23 mouse cellular contexts compared by ENCODE assay signal in genomic region chr8:71451337-71451736, GRCm38 (mm10). TPM values are rescaled to one million over a fixed set of nuclear protein-coding genes. Genes with fewer than 3 reads are reported as not detected.
DNase-seq lines count a peak whose midpoint lies in the region; ATAC-seq and TF ChIP-seq lines count a peak whose summit lies in the region.
"Had no signal": no experiment of that assay in that cellular context is flagged by ENCODE, and none has a peak within 500 bp of the region (broad histone marks: within the 10 kb centered on the region; RNA-seq: fewer than 3 reads in every experiment).

No protein-coding gene starts in this region.

- H3K9me3 ChIP-seq in CH12.LX (replicated peaks; ENCODE audit: low read length) (peaks cover 18% of the 10 kb centered on the region), ES-Bruce4 (replicated peaks; ENCODE audit: control insufficient read depth, insufficient read depth, low read length, poor library complexity, severe bottlenecking) (peaks cover 32% of the 10 kb centered on the region)
- H3K9me3 ChIP-seq in embryonic facial prominence, embryonic 10.5 days, result no peaks in the 10 kb centered on the region
- H3K9me3 ChIP-seq in intestine, embryonic 15.5 days, result no peaks in the 10 kb centered on the region
- H3K9me3 ChIP-seq in forebrain, embryonic 15.5 days, result no peaks in the 10 kb centered on the region
- H3K9me3 ChIP-seq: G1E had no signal

- H3K4me1 ChIP-seq in CH12.LX (ENCODE audit: control insufficient read depth in 1 of 2, insufficient read depth in 2 of 2), result peaks cover 12 to 25% of the 10 kb centered on the region in 2 experiments
- peaks cover 3% of the 10 kb centered on the region for H3K4me1 ChIP-seq in ES-Bruce4 (ENCODE audit: control insufficient read depth, insufficient read depth, low read length)
- H3K4me1 ChIP-seq in embryonic facial prominence, embryonic 10.5 days, result no peaks in the 10 kb centered on the region; the same call in 1 of the 2 replicates
- no peaks in the 10 kb centered on the region for H3K4me1 ChIP-seq in intestine, embryonic 15.5 days (replicated peaks)
- H3K4me1 ChIP-seq in forebrain, embryonic 15.5 days, result no peaks in the 10 kb centered on the region

- H3K27ac ChIP-seq in CH12.LX (ENCODE audit: insufficient read depth, low read depth) (no peak overlapping the region), ES-Bruce4 (ENCODE audit: insufficient read depth, low read length) (no peak overlapping the region)
- no peak overlapping the region for H3K27ac ChIP-seq in embryonic facial prominence, embryonic 10.5 days (replicated peaks)
- H3K27ac ChIP-seq in intestine, embryonic 15.5 days, result no peak overlapping the region
- H3K27ac ChIP-seq in forebrain, embryonic 15.5 days (replicated peaks), result no peak overlapping the region

- H3K4me2 ChIP-seq in CH12.LX (ENCODE audit: insufficient read depth, low read depth, poor library complexity, severe bottlenecking), result no peak overlapping the region
- no peak overlapping the region for H3K4me2 ChIP-seq in intestine, embryonic 15.5 days (replicated peaks)
- no peak overlapping the region for H3K4me2 ChIP-seq in forebrain, embryonic 15.5 days (replicated peaks)

- TF ChIP-seq EP300 in CH12.LX (IDR thresholded peaks at IDR 0.05; ENCODE audit: low read length) (no peak), ES-Bruce4 (IDR thresholded peaks at IDR 0.05; ENCODE audit: insufficient read depth, low read depth, low read length) (peak; percentile 86)

- no peak overlapping the region for H3K9ac ChIP-seq in CH12.LX (ENCODE audit: insufficient read depth, low read depth)
- H3K9ac ChIP-seq in ES-Bruce4 (ENCODE audit: low read depth, poor library complexity, severe bottlenecking), result no peak overlapping the region
- H3K9ac ChIP-seq in intestine, embryonic 15.5 days, result no peak overlapping the region
- H3K9ac ChIP-seq in forebrain, embryonic 15.5 days (replicated peaks), result no peak overlapping the region

- H3K79me2 ChIP-seq in CH12.LX (replicated peaks; ENCODE audit: control insufficient read depth, extremely low read depth, insufficient read depth, poor library complexity, severe bottlenecking), result no peaks in the 10 kb centered on the region

- no peak for TF ChIP-seq CTCF in CH12.LX (conservative IDR thresholded peaks at IDR 0.05 in 1 of 2, IDR thresholded peaks at IDR 0.05 in 1 of 2; ENCODE audit: low read depth in 2 of 2, low read length in 2 of 2)
- TF ChIP-seq CTCF in ES-Bruce4 (IDR thresholded peaks at IDR 0.05; ENCODE audit: low read depth, low read length), result no peak

- in situ Hi-C loops in CH12.LX (cut with MboI; ENCODE audit: low pct_ligation_motif_present, low pct_unique_long_range_greater_than_20kb, low sequenced_read_pairs), result no loop called here

- no peak for TF ChIP-seq RAD21 in CH12.LX (IDR thresholded peaks at IDR 0.05; ENCODE audit: low read depth, low read length)

- TF ChIP-seq POLR2A in CH12.LX (IDR thresholded peaks at IDR 0.05; ENCODE audit: low read depth, low read length), result no peak
- no peak for TF ChIP-seq POLR2A in ES-Bruce4 (IDR thresholded peaks at IDR 0.05; ENCODE audit: insufficient read depth, low read length)

- no peaks in the 10 kb centered on the region for H3K27me3 ChIP-seq in CH12.LX (replicated peaks)
- no peaks in the 10 kb centered on the region for H3K27me3 ChIP-seq in ES-Bruce4 (ENCODE audit: control insufficient read depth, insufficient read depth, low read length, poor library complexity, severe bottlenecking)
- peaks cover 15% of the 10 kb centered on the region; the same call in 1 of the 2 replicates for H3K27me3 ChIP-seq in embryonic facial prominence, embryonic 10.5 days (replicated peaks; ENCODE audit: low read depth, poor library complexity, severe bottlenecking)
- no peaks in the 10 kb centered on the region for H3K27me3 ChIP-seq in intestine, embryonic 15.5 days (replicated peaks)
- no peaks in the 10 kb centered on the region for H3K27me3 ChIP-seq in forebrain, embryonic 15.5 days

- dilution Hi-C loops in CH12.LX (cut with MboI; ENCODE audit: extremely low pct_ligation_motif_present, extremely low pct_unique_long_range_greater_than_20kb, low sequenced_read_pairs), result no loop called here

- DNase-seq in CH12.LX (ENCODE audit: extremely low read depth), result no peak
- DNase-seq in embryonic facial prominence, embryonic 10.5 days (ENCODE audit: low spot score), result peak; percentile 6
- DNase-seq in T-cell, adult 2 months (ENCODE audit: low spot score), result no peak
- DNase-seq: adrenal gland, adult 2 months; adrenal gland, adult 8-10 months; adrenal gland, postnatal 10 days; adrenal gland, postnatal 14 days; adrenal gland, postnatal 25 days; adrenal gland, postnatal 36 days; B cell, adult 2 months; cerebellum, adult 11 months; cerebellum, adult 11-12 months; cerebellum, adult 18-20 months; cerebellum, adult 2 months; cerebellum, adult 8-10 months; cerebellum, adult 9-10 months had no signal

- H3K36me3 ChIP-seq in CH12.LX (replicated peaks in 1 of 2; ENCODE audit: control insufficient read depth in 1 of 2, insufficient read depth in 1 of 2, low read length in 1 of 2), result no peaks in the 10 kb centered on the region
- no peaks in the 10 kb centered on the region for H3K36me3 ChIP-seq in ES-Bruce4 (ENCODE audit: control insufficient read depth, insufficient read depth, low read length, poor library complexity, severe bottlenecking)
- H3K36me3 ChIP-seq in embryonic facial prominence, embryonic 10.5 days (replicated peaks), result peaks cover 2% of the 10 kb centered on the region
- H3K36me3 ChIP-seq in intestine, embryonic 15.5 days, result no peaks in the 10 kb centered on the region
- no peaks in the 10 kb centered on the region for H3K36me3 ChIP-seq in forebrain, embryonic 15.5 days
- H3K36me3 ChIP-seq: G1E had no signal

- H3K4me3 ChIP-seq in CH12.LX (replicated peaks in 1 of 3; ENCODE audit: low read depth in 2 of 3, low read length in 2 of 3, poor library complexity in 1 of 3), result no peak overlapping the region
- H3K4me3 ChIP-seq in ES-Bruce4 (ENCODE audit: low read depth, low read length), result peak overlapping the region; percentile 18; the same call in 1 of the 2 replicates
- H3K4me3 ChIP-seq in embryonic facial prominence, embryonic 10.5 days, result no peak overlapping the region
- no peak overlapping the region for H3K4me3 ChIP-seq in intestine, embryonic 15.5 days (replicated peaks)
- H3K4me3 ChIP-seq in forebrain, embryonic 15.5 days, result no peak overlapping the region

- 70% methylated on average over 4 of the region's 4 CpGs for WGBS in embryonic facial prominence, embryonic 10.5 days
- WGBS in intestine, embryonic 15.5 days, result 66% methylated on average over 4 of the region's 4 CpGs
- WGBS in forebrain, embryonic 15.5 days, result 64% methylated on average over 4 of the region's 4 CpGs

- ATAC-seq in intestine, embryonic 15.5 days, result no peak
- no peak for ATAC-seq in forebrain, embryonic 15.5 days (replicated peaks)
- ATAC-seq: activated CD4-positive, CD25-positive, alpha-beta regulatory T cell, adult 4 months; CD4-positive, CD25-positive, alpha-beta regulatory T cell, adult 4 months; Patski had no signal

RNA-seq across cellular contexts. Expression of gene Abhd8, which starts 12.1 kb away (rescaled TPM):
- total RNA-seq in CH12.LX (2012; rRNA removed) (28.2 and 33.2 TPM in 2 replicates), CH12.LX (2014; rRNA removed) (8.5 and 8.9 TPM in 2 replicates)
- polyA plus RNA-seq in CH12.LX (2012; ENCODE audit: insufficient read length, low read depth) (5.2 and 6.0 TPM in 2 replicates), ES-Bruce4 (2011; ENCODE audit: insufficient read depth, insufficient read length, low read depth, missing spikeins) (10.1 and 13.7 TPM in 2 replicates)
- polyA plus RNA-seq in embryonic facial prominence, embryonic 10.5 days (2016; fragmentation: Nextera tagmentation; extraction: Ambion mirVana), result 66.4 and 69.4 TPM in 2 replicates
- 34.6 and 37.5 TPM in 2 replicates for polyA plus RNA-seq in intestine, embryonic 15.5 days (2015; fragmentation: Nextera tagmentation; extraction: Ambion mirVana)
- polyA plus RNA-seq in forebrain, embryonic 15.5 days (2015; fragmentation: Nextera tagmentation; extraction: Ambion mirVana), result 139 and 140 TPM in 2 replicates

RNA-seq across cellular contexts. Expression of gene Mrpl34, which starts 13.4 kb away (rescaled TPM):
- total RNA-seq in CH12.LX (2012; rRNA removed), result 150 and 180 TPM in 2 replicates
- 80.1 and 94.4 TPM in 2 replicates for total RNA-seq in CH12.LX (2014; rRNA removed)
- polyA plus RNA-seq in CH12.LX (2012; ENCODE audit: insufficient read length, low read depth), result 123 and 133 TPM in 2 replicates
- 68.1 and 77.0 TPM in 2 replicates for polyA plus RNA-seq in ES-Bruce4 (2011; ENCODE audit: insufficient read depth, insufficient read length, low read depth, missing spikeins)
- 223 and 236 TPM in 2 replicates for polyA plus RNA-seq in embryonic facial prominence, embryonic 10.5 days (2016; fragmentation: Nextera tagmentation; extraction: Ambion mirVana)
- 199 and 214 TPM in 2 replicates for polyA plus RNA-seq in intestine, embryonic 15.5 days (2015; fragmentation: Nextera tagmentation; extraction: Ambion mirVana)
- polyA plus RNA-seq in forebrain, embryonic 15.5 days (2015; fragmentation: Nextera tagmentation; extraction: Ambion mirVana), result 189 and 199 TPM in 2 replicates

RNA-seq across cellular contexts. Expression of gene Dda1, which starts 17.7 kb away (rescaled TPM):
- 59.3 and 62.8 TPM in 2 replicates for total RNA-seq in CH12.LX (2012; rRNA removed)
- total RNA-seq in CH12.LX (2014; rRNA removed), result 49.8 and 57.4 TPM in 2 replicates
- 65.8 and 78.1 TPM in 2 replicates for polyA plus RNA-seq in CH12.LX (2012; ENCODE audit: insufficient read length, low read depth)
- 37.5 and 38.2 TPM in 2 replicates for polyA plus RNA-seq in ES-Bruce4 (2011; ENCODE audit: insufficient read depth, insufficient read length, low read depth, missing spikeins)
- 131 and 134 TPM in 2 replicates for polyA plus RNA-seq in embryonic facial prominence, embryonic 10.5 days (2016; fragmentation: Nextera tagmentation; extraction: Ambion mirVana)
- 90.2 and 91.3 TPM in 2 replicates for polyA plus RNA-seq in intestine, embryonic 15.5 days (2015; fragmentation: Nextera tagmentation; extraction: Ambion mirVana)
- 222 and 240 TPM in 2 replicates for polyA plus RNA-seq in forebrain, embryonic 15.5 days (2015; fragmentation: Nextera tagmentation; extraction: Ambion mirVana)

RNA-seq across cellular contexts. Expression of gene Ano8, which starts 34.4 kb away (rescaled TPM):
- 5.5 and 6.7 TPM in 2 replicates for total RNA-seq in CH12.LX (2012; rRNA removed)
- 1.8 and 1.9 TPM in 2 replicates for total RNA-seq in CH12.LX (2014; rRNA removed)
- 1.8 and 2.1 TPM in 2 replicates for polyA plus RNA-seq in CH12.LX (2012; ENCODE audit: insufficient read length, low read depth)
- polyA plus RNA-seq in ES-Bruce4 (2011; ENCODE audit: insufficient read depth, insufficient read length, low read depth, missing spikeins), result 7.0 and 7.1 TPM in 2 replicates
- polyA plus RNA-seq in embryonic facial prominence, embryonic 10.5 days (2016; fragmentation: Nextera tagmentation; extraction: Ambion mirVana), result 2.4 and 3.2 TPM in 2 replicates
- polyA plus RNA-seq in intestine, embryonic 15.5 days (2015; fragmentation: Nextera tagmentation; extraction: Ambion mirVana), result 1.4 TPM in 2 replicates
- polyA plus RNA-seq in forebrain, embryonic 15.5 days (2015; fragmentation: Nextera tagmentation; extraction: Ambion mirVana), result 9.4 and 9.8 TPM in 2 replicates

RNA-seq across cellular contexts. Expression of gene Gtpbp3, which starts 36.6 kb away (rescaled TPM):
- 26.7 and 29.0 TPM in 2 replicates for total RNA-seq in CH12.LX (2012; rRNA removed)
- total RNA-seq in CH12.LX (2014; rRNA removed), result 19.5 and 20.7 TPM in 2 replicates
- polyA plus RNA-seq in CH12.LX (2012; ENCODE audit: insufficient read length, low read depth), result 17.4 and 21.6 TPM in 2 replicates
- polyA plus RNA-seq in ES-Bruce4 (2011; ENCODE audit: insufficient read depth, insufficient read length, low read depth, missing spikeins), result 14.8 and 16.3 TPM in 2 replicates
- polyA plus RNA-seq in embryonic facial prominence, embryonic 10.5 days (2016; fragmentation: Nextera tagmentation; extraction: Ambion mirVana), result 24.5 and 25.3 TPM in 2 replicates
- polyA plus RNA-seq in intestine, embryonic 15.5 days (2015; fragmentation: Nextera tagmentation; extraction: Ambion mirVana), result 13.6 and 16.3 TPM in 2 replicates
- polyA plus RNA-seq in forebrain, embryonic 15.5 days (2015; fragmentation: Nextera tagmentation; extraction: Ambion mirVana), result 12.2 and 13.7 TPM in 2 replicates
